Mouse (Mus musculus): ENCODE measurements around the gene Rex1bd.

The Rex1bd gene

GRCm38 (mm10) chr8:70506328-70507026, at the start of gene Rex1bd:
TSS of gene Rex1bd (minus strand) at chr8:70506752.
- peak; percentile 99 for DNase-seq (ENCODE audit: inconsistent ontology term)

GRCm38 (mm10) chr8:70555079-70555747, 48.7 kb upstream of the Rex1bd start:
- DNase-seq (ENCODE audit: inconsistent ontology term) = no peak

- DNase-seq (ENCODE audit: inconsistent ontology term) = peak; percentile 70
Observed at GRCm38 (mm10) chr8:70553740-70554139, 47.2 kb upstream of the Rex1bd start.

GRCm38 (mm10) chr8:70552836-70553235, 46.3 kb upstream of the Rex1bd start:
- no peak for DNase-seq (ENCODE audit: inconsistent ontology term)

GRCm38 (mm10) chr8:70551558-70552161, 45.1 kb upstream of the Rex1bd start:
- no peak for DNase-seq (ENCODE audit: inconsistent ontology term)

- no peak for DNase-seq (ENCODE audit: inconsistent ontology term)
Observed at GRCm38 (mm10) chr8:70549412-70550184, 43.0 kb upstream of the Rex1bd start.

GRCm38 (mm10) chr8:70547762-70548161, 41.2 kb upstream of the Rex1bd start:
- DNase-seq (ENCODE audit: inconsistent ontology term) = no peak

- no peak for DNase-seq (ENCODE audit: inconsistent ontology term)
Observed at GRCm38 (mm10) chr8:70546412-70546811, 39.9 kb upstream of the Rex1bd start.

- DNase-seq (ENCODE audit: inconsistent ontology term) = no peak
Observed at GRCm38 (mm10) chr8:70544200-70544687, 37.7 kb upstream of the Rex1bd start.

- no peak for DNase-seq (ENCODE audit: inconsistent ontology term)
Observed at GRCm38 (mm10) chr8:70541081-70541480, 34.5 kb upstream of the Rex1bd start.

GRCm38 (mm10) chr8:70540507-70541071, 34.0 kb upstream of the Rex1bd start:
- peak; percentile 90 for DNase-seq (ENCODE audit: inconsistent ontology term)

GRCm38 (mm10) chr8:70540013-70540506, 33.5 kb upstream of the Rex1bd start:
- no peak for DNase-seq (ENCODE audit: inconsistent ontology term)

GRCm38 (mm10) chr8:70539077-70539813, 32.7 kb upstream of the Rex1bd start, which contains the start of gene Ell:
TSS of gene Ell (plus strand) at chr8:70539457.
- DNase-seq (ENCODE audit: inconsistent ontology term) = peak; percentile 100

GRCm38 (mm10) chr8:70538633-70539076, 32.1 kb upstream of the Rex1bd start:
- DNase-seq (ENCODE audit: inconsistent ontology term) = peak; percentile 99

- peak; percentile 72 for DNase-seq (ENCODE audit: inconsistent ontology term)
Observed at GRCm38 (mm10) chr8:70538024-70538579, 31.6 kb upstream of the Rex1bd start.

GRCm38 (mm10) chr8:70535701-70536100, 29.1 kb upstream of the Rex1bd start:
- no peak for DNase-seq (ENCODE audit: inconsistent ontology term)

- DNase-seq (ENCODE audit: inconsistent ontology term) = no peak
Observed at GRCm38 (mm10) chr8:70535221-70535620, 28.7 kb upstream of the Rex1bd start.

GRCm38 (mm10) chr8:70534281-70534680, 27.7 kb upstream of the Rex1bd start:
- DNase-seq (ENCODE audit: inconsistent ontology term) = no peak

GRCm38 (mm10) chr8:70530314-70530713, 23.8 kb upstream of the Rex1bd start:
- DNase-seq (ENCODE audit: inconsistent ontology term) = no peak

- no peak for DNase-seq (ENCODE audit: inconsistent ontology term)
Observed at GRCm38 (mm10) chr8:70529741-70530161, 23.2 kb upstream of the Rex1bd start.

All from Muller cell, postnatal 12 days (primary cell).